Mouse (Mus musculus) heart, adult 2 months (tissue): Measurements from ENCODE around the gene Olfr922. TPM values are rescaled to one million over a fixed set of nuclear protein-coding genes. Genes with fewer than 3 reads are reported as not detected.

Experiments
- DNase-seq, 2 experiments: peaks; one replicate each; pipeline ENCODE4 v3.0.0; 2021
- H3K27ac ChIP-seq: fragments of 200-600 bp; 2 replicates; pipeline ENCODE4 v1.8.1; 2022
- H3K27me3 ChIP-seq: fragments of 200-500 bp; 2 replicates; pipeline ENCODE4 v1.6.1; 2012; ENCODE audit warnings: mild to moderate bottlenecking, low read length, inconsistent platforms, mixed read lengths; ENCODE audit not compliant: control insufficient read depth, insufficient read depth
- H3K36me3 ChIP-seq: fragments of 200-500 bp; 2 replicates; pipeline ENCODE4 v1.6.1; 2012; ENCODE audit warnings: low read length, inconsistent platforms; ENCODE audit not compliant: control insufficient read depth, insufficient read depth
- H3K4me1 ChIP-seq: fragments of 200-500 bp; 2 replicates; pipeline ENCODE4 v1.6.1; 2011; ENCODE audit warnings: low read length; ENCODE audit not compliant: control insufficient read depth, insufficient read depth
- H3K4me3 ChIP-seq: fragments of 200-600 bp; 2 replicates; pipeline ENCODE4 v1.8.1; 2022
- H3K79me2 ChIP-seq: fragments of 200-500 bp; replicated peaks from 2 replicates; pipeline ENCODE4 v1.6.1; 2012; ENCODE audit warnings: mild to moderate bottlenecking, inconsistent platforms, low read length, moderate library complexity, mixed read lengths; ENCODE audit not compliant: control insufficient read depth, insufficient read depth
- H3K9ac ChIP-seq: fragments of 200-500 bp; 2 replicates; pipeline ENCODE4 v1.6.1; 2012; ENCODE audit warnings: low read depth, mild to moderate bottlenecking, control low read depth, inconsistent platforms, low read length, mixed read lengths
- CTCF ChIP-seq: fragments of 200-600 bp; IDR thresholded peaks from 2 replicates; pipeline ENCODE4 v1.8.1; 2022; ENCODE audit warnings: antibody characterized with exemption, mild to moderate bottlenecking, moderate library complexity
- EP300 ChIP-seq: fragments of 200-500 bp; IDR thresholded peaks from 2 replicates; pipeline ENCODE4 v1.6.1; 2011; ENCODE audit warnings: low read depth, low read length, control low read depth; ENCODE audit not compliant: insufficient read depth
- POLR2A ChIP-seq: fragments of 200-500 bp; IDR thresholded peaks from 2 replicates; pipeline ENCODE4 v1.6.1; 2011; ENCODE audit warnings: mild to moderate bottlenecking, low read depth, low read length, control low read depth; ENCODE audit not compliant: insufficient read depth
- WGBS: fragments of 180-500 bp; shearing (Covaris S2); methylation state at CpG from one replicate; pipeline ENCODE4 v1.1.7; 2018; 5-methylcytosine and 5-hydroxymethylcytosine counted together
- intact Hi-C: fragments of 180-260 bp; cut with DNase I; formaldehyde crosslinking; loops from one replicate; pipeline ENCODE4 v1.15.1; 2025
- polyA plus RNA-seq: library from polyadenylated mRNA; depleted of rRNA; stranded (reverse); fragments of >200 nt; gene quantifications from 2 replicates; pipeline ENCODE4 v1.2.3, GENCODE M21; 2012; rRNA removed
- total RNA-seq, 2 experiments: library from RNA; stranded (reverse); gene quantifications; 2 replicates each; pipeline ENCODE4 v1.2.3; 2021

Olfr922 gene
- total and polyA plus RNA-seq, 3 experiments: not detected

DNA sequence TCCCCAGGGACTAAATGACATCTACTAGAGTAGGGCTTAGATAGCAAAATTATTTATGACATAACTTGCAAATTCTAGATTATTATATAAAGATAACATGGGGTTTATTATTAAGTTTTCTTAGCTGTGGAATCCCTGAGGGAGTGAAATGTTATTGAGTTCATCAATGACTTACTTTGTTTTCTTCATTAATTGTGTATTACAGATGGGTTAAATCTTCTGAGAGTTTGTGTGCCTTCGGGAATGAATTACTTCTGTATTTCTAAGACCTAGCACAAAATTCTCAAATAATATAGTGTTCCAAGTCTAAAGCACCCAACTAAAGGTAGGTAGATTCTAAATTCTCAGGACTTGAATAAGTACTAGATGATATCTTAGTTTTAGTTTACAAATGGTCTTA lies 29.7 kb downstream of the Olfr922 start, which contains the start of gene Olfr924:
TSS of gene Olfr924 (plus strand) at position 301 of the 400 bp plus-strand sequence.
- no peak for DNase-seq
- TF ChIP-seq EP300: no peak
- no peak for TF ChIP-seq CTCF
- no peak for TF ChIP-seq POLR2A
- H3K9ac ChIP-seq: no peak within 1 kb of the TSS
- 75% methylated on average over 1 of the region's 1 CpGs for WGBS
- no peaks in the 10 kb centered on the region for H3K4me1 ChIP-seq
- no peaks in the 10 kb centered on the region for H3K27me3 ChIP-seq
- H3K4me3 ChIP-seq: no peak within 1 kb of the TSS
- H3K79me2 ChIP-seq: no peaks in the 10 kb centered on the region
- H3K36me3 ChIP-seq: no peaks in the 10 kb centered on the region
- H3K27ac ChIP-seq: no peak within 1 kb of the TSS
- intact Hi-C loops: no loop called here

GRCm38 (mm10) chr9:38854760-38855159 lies 40.3 kb downstream of the Olfr922 start, which contains the start of gene Olfr26:
TSS of gene Olfr26 (plus strand) at chr9:38855060.
- no peak for DNase-seq
- Histone ChIP-seq H3K79me2 (no peaks in the 10 kb centered on the region), H3K4me3 (no peak within 1 kb of the TSS), H3K9ac (no peak within 1 kb of the TSS), H3K27ac (no peak within 1 kb of the TSS), H3K36me3 (no peaks in the 10 kb centered on the region), H3K4me1 (no peaks in the 10 kb centered on the region), H3K27me3 (no peaks in the 10 kb centered on the region)
- intact Hi-C loops: no loop called here
- no peak for TF ChIP-seq POLR2A
- TF ChIP-seq CTCF: no peak
- TF ChIP-seq EP300: no peak

Other genes starting within 250 kb of the Olfr922 start
- gene Olfr912, start 234.4 kb upstream of the Olfr922 start, total RNA-seq: not detected
- not detected in 2 replicates for gene Olfr912, start 234.4 kb upstream of the Olfr922 start, polyA plus RNA-seq
- not detected for gene Olfr913, start 221.9 kb upstream of the Olfr922 start, total RNA-seq
- gene Olfr913, start 221.9 kb upstream of the Olfr922 start, polyA plus RNA-seq: not detected in 2 replicates
- not detected for gene Olfr914, start 209.5 kb upstream of the Olfr922 start, total RNA-seq
- gene Olfr914, start 209.5 kb upstream of the Olfr922 start, polyA plus RNA-seq: not detected in 2 replicates
- gene Olfr916, start 154.7 kb upstream of the Olfr922 start, total RNA-seq: not detected
- not detected in 2 replicates for gene Olfr916, start 154.7 kb upstream of the Olfr922 start, polyA plus RNA-seq
- gene Olfr917, start 148.8 kb upstream of the Olfr922 start, total RNA-seq: not detected
- not detected in 2 replicates for gene Olfr917, start 148.8 kb upstream of the Olfr922 start, polyA plus RNA-seq
- gene Olfr918, start 140.0 kb upstream of the Olfr922 start, total RNA-seq: not detected
- gene Olfr918, start 140.0 kb upstream of the Olfr922 start, polyA plus RNA-seq: not detected in 2 replicates
- gene Olfr919, start 110.9 kb upstream of the Olfr922 start, total RNA-seq: not detected
- not detected in 2 replicates for gene Olfr919, start 110.9 kb upstream of the Olfr922 start, polyA plus RNA-seq
- gene Vwa5a, start 96.3 kb upstream of the Olfr922 start, total RNA-seq: 10 to 100 TPM; 24.8 to 31.6 TPM
- gene Vwa5a, start 96.3 kb upstream of the Olfr922 start, polyA plus RNA-seq: 13.3 and 27.1 TPM in 2 replicates
- gene Olfr920, start 62.3 kb upstream of the Olfr922 start, total RNA-seq: under 1 TPM in 1 of 2 experiments, not detected in 1; 0.05 TPM
- 0.06 and 0.12 TPM in 2 replicates for gene Olfr920, start 62.3 kb upstream of the Olfr922 start, polyA plus RNA-seq
- not detected for gene Olfr921, start 41.5 kb upstream of the Olfr922 start, total RNA-seq
- not detected in 2 replicates for gene Olfr921, start 41.5 kb upstream of the Olfr922 start, polyA plus RNA-seq
- gene Olfr923, start 11.9 kb downstream of the Olfr922 start, total RNA-seq: not detected
- not detected in 2 replicates for gene Olfr923, start 11.9 kb downstream of the Olfr922 start, polyA plus RNA-seq
- not detected for gene Olfr924, start 29.8 kb downstream of the Olfr922 start, total RNA-seq
- not detected in 2 replicates for gene Olfr924, start 29.8 kb downstream of the Olfr922 start, polyA plus RNA-seq
- not detected for gene Olfr26, start 40.4 kb downstream of the Olfr922 start, total RNA-seq
- gene Olfr26, start 40.4 kb downstream of the Olfr922 start, polyA plus RNA-seq: 0.18 TPM in 1 of 2 replicates, not detected in the other
- not detected for gene Olfr926, start 62.5 kb downstream of the Olfr922 start, total RNA-seq
- not detected in 2 replicates for gene Olfr926, start 62.5 kb downstream of the Olfr922 start, polyA plus RNA-seq
- not detected for gene Olfr930, start 115.2 kb downstream of the Olfr922 start, total RNA-seq
- gene Olfr930, start 115.2 kb downstream of the Olfr922 start, polyA plus RNA-seq: not detected in 2 replicates
- not detected for gene Olfr933, start 157.7 kb downstream of the Olfr922 start, total RNA-seq
- gene Olfr933, start 157.7 kb downstream of the Olfr922 start, polyA plus RNA-seq: not detected in 2 replicates
- gene Olfr934, start 173.7 kb downstream of the Olfr922 start, total RNA-seq: not detected
- gene Olfr934, start 173.7 kb downstream of the Olfr922 start, polyA plus RNA-seq: not detected in 2 replicates
- not detected for gene Olfr935, start 185.1 kb downstream of the Olfr922 start, total RNA-seq
- not detected in 2 replicates for gene Olfr935, start 185.1 kb downstream of the Olfr922 start, polyA plus RNA-seq
- not detected for gene Olfr146, start 208.8 kb downstream of the Olfr922 start, total RNA-seq
- not detected in 2 replicates for gene Olfr146, start 208.8 kb downstream of the Olfr922 start, polyA plus RNA-seq